Mouse (Mus musculus) CH12.LX (cell line): Measurements from ENCODE around the gene Unk. TPM values are rescaled to one million over a fixed set of nuclear protein-coding genes. Genes with fewer than 3 reads are reported as not detected.
A peak's percentile ranks its signal among the peaks of the same experiment; 100 is the strongest.
"Not testable (repeated sequence)": the region's sequence is repeated elsewhere in the genome, so short reads cannot be mapped to it uniquely, and the experiment has no call there.

Experiments
- DNase-seq: peaks from one replicate; pipeline ENCODE4 v3.0.0-alpha.2; 2013; ENCODE audit errors: extremely low read depth
- H3K27ac ChIP-seq: 2 replicates; pipeline ENCODE4 v1.5.1; 2012; ENCODE audit warnings: low read depth, mild to moderate bottlenecking, control low read depth, moderate library complexity; ENCODE audit not compliant: insufficient read depth
- H3K27me3 ChIP-seq: replicated peaks from 2 replicates; pipeline ENCODE3; 2012; ENCODE audit warnings: inconsistent platforms
- H3K36me3 ChIP-seq, 2 experiments: replicated peaks in 1 of 2; 2 replicates each; pipeline versions ENCODE3 to v1.6.1; 2012; ENCODE audit warnings: inconsistent platforms in 1 of 2, low read length in 1 of 2, mild to moderate bottlenecking in 1 of 2, mixed read lengths in 1 of 2, moderate library complexity in 1 of 2; ENCODE audit not compliant: control insufficient read depth in 1 of 2, insufficient read depth in 1 of 2
- H3K4me1 ChIP-seq, 2 experiments: 2 replicates each; pipeline ENCODE4 v1.6.1; 2012; ENCODE audit warnings: inconsistent platforms in 1 of 2, moderate library complexity in 1 of 2; ENCODE audit not compliant: insufficient read depth in 2 of 2, control insufficient read depth in 1 of 2
- H3K4me2 ChIP-seq: 2 replicates; pipeline ENCODE4 v1.6.1; 2012; ENCODE audit warnings: low read depth, mild to moderate bottlenecking, control low read depth; ENCODE audit not compliant: poor library complexity, insufficient read depth, severe bottlenecking
- H3K4me3 ChIP-seq, 3 experiments: fragments of 150-350 bp in 1 of 3; sonication (generic) in 1 of 3; replicated peaks in 1 of 3; 2 replicates each; pipeline versions ENCODE3 to v1.5.1; 2011 to 2012; ENCODE audit warnings: low read depth in 2 of 3, low read length in 2 of 3, mild to moderate bottlenecking in 2 of 3, moderate library complexity in 2 of 3, control low read depth in 1 of 3, improper control_type of control experiment in 1 of 3, inconsistent platforms in 1 of 3, mixed read lengths in 1 of 3; ENCODE audit not compliant: poor library complexity in 1 of 3
- H3K79me2 ChIP-seq: replicated peaks from 2 replicates; pipeline ENCODE4 v1.6.1; 2012; ENCODE audit warnings: mild to moderate bottlenecking, moderate library complexity; ENCODE audit not compliant: control insufficient read depth, poor library complexity, insufficient read depth, severe bottlenecking; ENCODE audit errors: extremely low read depth
- H3K9ac ChIP-seq: 2 replicates; pipeline ENCODE4 v1.6.1; 2012; ENCODE audit warnings: low read depth, mild to moderate bottlenecking, control low read depth, moderate library complexity; ENCODE audit not compliant: insufficient read depth
- H3K9me3 ChIP-seq: replicated peaks from 2 replicates; pipeline ENCODE3; 2012; ENCODE audit warnings: low read length, inconsistent platforms, mixed read lengths
- CHD1 ChIP-seq: IDR thresholded peaks from 2 replicates; pipeline ENCODE4 v1.6.1; 2012; ENCODE audit warnings: low read depth, low read length, improper control_type of control experiment, inconsistent platforms
- E2F4 ChIP-seq: IDR thresholded peaks from 2 replicates; pipeline ENCODE4 v1.6.1; 2011; ENCODE audit warnings: low read depth, low read length, improper control_type of control experiment; ENCODE audit not compliant: insufficient replicate concordance
- ELF1 ChIP-seq: IDR thresholded peaks from 2 replicates; pipeline ENCODE4 v1.6.1; 2014; ENCODE audit warnings: low read depth, mild to moderate bottlenecking, inconsistent platforms, low read length, improper control_type of control experiment
- ETS1 ChIP-seq: conservative IDR thresholded peaks from 2 replicates; pipeline ENCODE4 v1.6.1; 2012; ENCODE audit warnings: low read depth, mild to moderate bottlenecking, inconsistent platforms, low read length, improper control_type of control experiment, moderate library complexity
- JUND ChIP-seq: conservative IDR thresholded peaks from 2 replicates; pipeline ENCODE4 v1.6.1; 2011; ENCODE audit warnings: low read depth, low read length, improper control_type of control experiment
- MAFK ChIP-seq: IDR thresholded peaks from 2 replicates; pipeline ENCODE4 v1.6.1; 2011; ENCODE audit warnings: low read length, improper control_type of control experiment; ENCODE audit not compliant: insufficient replicate concordance
- MEF2A ChIP-seq: IDR thresholded peaks from 2 replicates; pipeline ENCODE4 v1.6.1; 2014; ENCODE audit warnings: low read depth, mild to moderate bottlenecking, inconsistent platforms, low read length, improper control_type of control experiment, borderline replicate concordance
- NELFE ChIP-seq: IDR thresholded peaks from 2 replicates; pipeline ENCODE4 v1.6.1; 2011; ENCODE audit warnings: low read depth, low read length, improper control_type of control experiment
- PAX5 ChIP-seq: IDR thresholded peaks from 2 replicates; pipeline ENCODE4 v1.6.1; 2012; ENCODE audit warnings: low read length, inconsistent platforms, mixed read lengths
- POLR2A ChIP-seq: IDR thresholded peaks from 2 replicates; pipeline ENCODE4 v1.6.1; 2011; ENCODE audit warnings: low read depth, mild to moderate bottlenecking, improper control_type of control experiment, low read length
- RAD21 ChIP-seq: IDR thresholded peaks from 2 replicates; pipeline ENCODE4 v1.6.1; 2011; ENCODE audit warnings: low read depth, mild to moderate bottlenecking, low read length, improper control_type of control experiment, moderate library complexity
- RCOR1 ChIP-seq: conservative IDR thresholded peaks from 2 replicates; pipeline ENCODE4 v1.6.1; 2012; ENCODE audit warnings: low read depth, mild to moderate bottlenecking, inconsistent platforms, low read length, improper control_type of control experiment
- SIN3A ChIP-seq: IDR thresholded peaks from 2 replicates; pipeline ENCODE4 v1.6.1; 2012; ENCODE audit warnings: low read length, improper control_type of control experiment, inconsistent platforms
- TBP ChIP-seq: conservative IDR thresholded peaks from 2 replicates; pipeline ENCODE4 v1.6.1; 2011; ENCODE audit warnings: low read depth, low read length, improper control_type of control experiment
- USF1 ChIP-seq: IDR thresholded peaks from 2 replicates; pipeline ENCODE4 v1.6.1; 2014; ENCODE audit warnings: low read depth, mild to moderate bottlenecking, inconsistent platforms, low read length, improper control_type of control experiment
- USF2 ChIP-seq: conservative IDR thresholded peaks from 2 replicates; pipeline ENCODE4 v1.6.1; 2011; ENCODE audit warnings: low read depth, low read length, improper control_type of control experiment
- ZKSCAN1 ChIP-seq: IDR thresholded peaks from 2 replicates; pipeline ENCODE4 v1.6.1; 2012; ENCODE audit warnings: low read depth, inconsistent platforms, low read length, improper control_type of control experiment, borderline replicate concordance
- ZMIZ1 ChIP-seq: IDR thresholded peaks from 2 replicates; pipeline ENCODE4 v1.6.1; 2012; ENCODE audit warnings: low read depth, mild to moderate bottlenecking, inconsistent platforms, low read length, improper control_type of control experiment
- ZNF384 ChIP-seq: IDR thresholded peaks from 2 replicates; pipeline ENCODE4 v1.6.1; 2012; ENCODE audit warnings: low read depth, low read length, improper control_type of control experiment, inconsistent platforms
- dilution Hi-C: fragments of 300-500 bp; cut with MboI; formaldehyde crosslinking; loops from 2 replicates; pipeline ENCODE4 v1.14.3; 2020; ENCODE audit warnings: low sequenced_read_pairs; ENCODE audit not compliant: extremely low pct_unique_long_range_greater_than_20kb, extremely low pct_ligation_motif_present
- in situ Hi-C: fragments of 300-500 bp; cut with MboI; formaldehyde crosslinking; loops from 3 replicates; pipeline ENCODE4 v1.14.3; 2019; ENCODE audit warnings: low sequenced_read_pairs, low pct_ligation_motif_present, low pct_unique_long_range_greater_than_20kb, mixed read lengths
- polyA plus RNA-seq: library from polyadenylated mRNA; unstranded; fragments of >175 nt; gene quantifications from 2 replicates; pipeline ENCODE4 v1.2.1, GENCODE M21; 2012; ENCODE audit warnings: low read depth; ENCODE audit not compliant: insufficient read length
- total RNA-seq, 2 experiments: library from RNA; depleted of rRNA; stranded (reverse); fragments of 300-350 nt in 1 of 2; fragments of >200 nt in 1 of 2; gene quantifications; 2 replicates each; pipeline ENCODE4 v1.2.3; 2012 to 2014

Gene Unk
- total and polyA plus RNA-seq, 3 experiments = 20.9 to 35.0 (median 24.7) TPM

GRCm38 (mm10) chr11:116022256-116022780, 7.8 kb upstream of the Unk start:
- Histone ChIP-seq H3K79me2 (peaks cover 11% of the 10 kb centered on the region), H3K9ac (peak overlapping the region; percentile 38; the same call in 1 of the 2 replicates), H3K27me3 (peaks cover 10% of the 10 kb centered on the region), H3K4me2 (no peak overlapping the region; the same call in 1 of the 2 replicates), H3K4me3 (peak overlapping the region; percentile 5 to 40 (median 25)), H3K4me1 (peaks cover 0 to 22% of the 10 kb centered on the region in 2 experiments; a peak in 2 of 4 replicates), H3K9me3 (no peaks in the 10 kb centered on the region), H3K27ac (no peak overlapping the region), H3K36me3 (peaks cover 17 to 23% of the 10 kb centered on the region in 2 experiments)
- TF ChIP-seq ZMIZ1 (no peak), MEF2A (no peak), ELF1 (no peak), ETS1 (no peak), TBP (no peak), POLR2A (no peak; the same call in 1 of the 2 replicates), PAX5 (no peak), USF1 (no peak), ZNF384 (no peak), ZKSCAN1 (no peak), JUND (no peak), E2F4 (no peak), NELFE (no peak), RAD21 (no peak), RCOR1 (no peak), SIN3A (no peak), MAFK (no peak), USF2 (no peak)
- DNase-seq = no peak
- dilution Hi-C loops (no loop called here), in situ Hi-C loops (loop anchor here (25.0 kb wide), 1 partner anchor 410 kb away; the partner anchor contains the start of genes Gga3, Mif4gd and Mrps7)

GRCm38 (mm10) chr11:116023074-116023770, 6.9 kb upstream of the Unk start:
- TF ChIP-seq CHD1 = 0 out of 2 replicates have a peak, but pooled peaks have one; percentile 4
- in situ Hi-C loops = loop anchor here (25.0 kb wide), 1 partner anchor 411 kb away; the partner anchor contains the start of genes Gga3, Mif4gd and Mrps7
- H3K9ac ChIP-seq = peak overlapping the region; percentile 98
- peak overlapping the region; percentile 7; the same call in 1 of the 2 replicates for H3K4me2 ChIP-seq
- DNase-seq, H3K9me3 ChIP-seq, dilution Hi-C loops: not testable (repeated sequence)
- peak overlapping the region; percentile 60 to 82 (median 81) for H3K4me3 ChIP-seq
- peaks cover 11% of the 10 kb centered on the region for H3K79me2 ChIP-seq
- H3K4me1 ChIP-seq = peaks cover 2 to 22% of the 10 kb centered on the region in 2 experiments; a peak in 3 of 4 replicates
- peak overlapping the region; percentile 93 for H3K27ac ChIP-seq
- peaks cover 17 to 23% of the 10 kb centered on the region in 2 experiments for H3K36me3 ChIP-seq
- H3K27me3 ChIP-seq = peaks cover 13% of the 10 kb centered on the region
